Mouse (Mus musculus) kidney, embryonic 14.5 days (tissue): Measurements from ENCODE around the gene Fstl3. TPM values are rescaled to one million over a fixed set of nuclear protein-coding genes. Genes with fewer than 3 reads are reported as not detected.

Source experiments
- ATAC-seq: fragments of 200-750 bp; cut with Nextera tagmentation; 2 replicates; pipeline ENCODE4 v1.8.0; 2017; ENCODE audit warnings: moderate number of reproducible peaks, mild to moderate bottlenecking, moderate TSS enrichment, moderate library complexity; ENCODE audit not compliant: low FRiP score, low TSS enrichment
- H3K27ac ChIP-seq: fragments of 300-500 bp; sonication (generic); 2 replicates; pipeline ENCODE4 v1.5.1; 2014; ENCODE audit warnings: low read depth, mild to moderate bottlenecking, low read length, moderate library complexity, mixed read lengths
- H3K27me3 ChIP-seq: fragments of 300-500 bp; sonication (generic); 2 replicates; pipeline ENCODE4 v1.6.1; 2014; ENCODE audit warnings: mild to moderate bottlenecking, low read length; ENCODE audit not compliant: control insufficient read depth, insufficient read depth
- H3K36me3 ChIP-seq: fragments of 300-500 bp; sonication (generic); 2 replicates; pipeline ENCODE4 v1.6.1; 2014; ENCODE audit warnings: low read length, mixed read lengths; ENCODE audit not compliant: control insufficient read depth, insufficient read depth
- H3K4me1 ChIP-seq: fragments of 300-500 bp; sonication (generic); 2 replicates; pipeline ENCODE4 v1.6.1; 2014; ENCODE audit warnings: low read length, mixed read lengths; ENCODE audit not compliant: control insufficient read depth, insufficient read depth
- H3K4me2 ChIP-seq: fragments of 300-500 bp; sonication (generic); replicated peaks from 2 replicates; pipeline ENCODE4 v1.6.1; 2014; ENCODE audit warnings: low read depth, mild to moderate bottlenecking, low read length
- H3K4me3 ChIP-seq: fragments of 300-500 bp; sonication (generic); 2 replicates; pipeline ENCODE4 v1.5.1; 2014; ENCODE audit warnings: mild to moderate bottlenecking, low read length
- H3K9ac ChIP-seq: fragments of 300-500 bp; sonication (generic); 2 replicates; pipeline ENCODE4 v1.6.1; 2014; ENCODE audit warnings: low read depth, mild to moderate bottlenecking, low read length, moderate library complexity
- H3K9me3 ChIP-seq: fragments of 300-500 bp; sonication (generic); 2 replicates; pipeline ENCODE4 v1.6.1; 2016; ENCODE audit warnings: low read length; ENCODE audit not compliant: control insufficient read depth
- WGBS: fragments of 180-500 bp; shearing (Covaris S2); extraction: QIAGEN DNeasy Blood & Tissue Kit; methylation state at CpG from one replicate; pipeline ENCODE4 v1.1.7; 2014; 5-methylcytosine and 5-hydroxymethylcytosine counted together
- polyA plus RNA-seq: library from polyadenylated mRNA; unstranded; fragments of >200 nt; fragmentation: Nextera tagmentation; extraction: Ambion mirVana; gene quantifications from 2 replicates; pipeline ENCODE4 v1.2.1, GENCODE M21; 2014

Gene Fstl3
- 4.9 and 8.2 TPM in 2 replicates for polyA plus RNA-seq

DNA sequence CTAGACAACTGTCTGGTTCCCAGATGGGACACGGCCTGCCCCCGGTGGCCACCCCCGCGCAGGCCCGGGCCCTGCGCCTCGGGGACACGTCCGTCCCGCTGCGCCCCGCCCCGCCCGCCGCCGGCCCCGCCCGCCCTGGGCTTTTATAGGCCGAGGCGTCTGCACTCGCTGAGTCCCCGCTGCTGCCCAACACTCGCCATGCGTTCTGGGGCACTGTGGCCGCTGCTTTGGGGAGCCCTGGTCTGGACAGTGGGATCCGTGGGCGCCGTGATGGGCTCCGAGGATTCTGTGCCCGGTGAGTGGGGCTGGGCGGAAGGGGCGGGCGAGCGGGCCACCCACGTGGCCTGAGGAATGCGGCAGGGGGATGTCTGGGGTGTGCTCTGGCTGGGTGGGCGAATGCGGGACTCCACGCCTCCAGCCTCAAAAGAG lies at the start of gene Fstl3:
Gene Fstl3 (plus strand): TSS at position 170 of the 429 bp plus-strand sequence.
- no peaks in the 10 kb centered on the region for H3K36me3 ChIP-seq
- peak within 1 kb of the TSS; percentile 72 for H3K4me2 ChIP-seq
- H3K9ac ChIP-seq = peak within 1 kb of the TSS; percentile 64
- no peak within 1 kb of the TSS for H3K27ac ChIP-seq
- no peaks in the 10 kb centered on the region; the same call in 1 of the 2 replicates for H3K9me3 ChIP-seq
- no peak for ATAC-seq
- 1% methylated on average over 39 of the region's 39 CpGs for WGBS
- H3K4me3 ChIP-seq = peak within 1 kb of the TSS; percentile 53
- peaks cover 8% of the 10 kb centered on the region; the same call in 1 of the 2 replicates for H3K27me3 ChIP-seq
- H3K4me1 ChIP-seq = peaks cover 21% of the 10 kb centered on the region

DNA sequence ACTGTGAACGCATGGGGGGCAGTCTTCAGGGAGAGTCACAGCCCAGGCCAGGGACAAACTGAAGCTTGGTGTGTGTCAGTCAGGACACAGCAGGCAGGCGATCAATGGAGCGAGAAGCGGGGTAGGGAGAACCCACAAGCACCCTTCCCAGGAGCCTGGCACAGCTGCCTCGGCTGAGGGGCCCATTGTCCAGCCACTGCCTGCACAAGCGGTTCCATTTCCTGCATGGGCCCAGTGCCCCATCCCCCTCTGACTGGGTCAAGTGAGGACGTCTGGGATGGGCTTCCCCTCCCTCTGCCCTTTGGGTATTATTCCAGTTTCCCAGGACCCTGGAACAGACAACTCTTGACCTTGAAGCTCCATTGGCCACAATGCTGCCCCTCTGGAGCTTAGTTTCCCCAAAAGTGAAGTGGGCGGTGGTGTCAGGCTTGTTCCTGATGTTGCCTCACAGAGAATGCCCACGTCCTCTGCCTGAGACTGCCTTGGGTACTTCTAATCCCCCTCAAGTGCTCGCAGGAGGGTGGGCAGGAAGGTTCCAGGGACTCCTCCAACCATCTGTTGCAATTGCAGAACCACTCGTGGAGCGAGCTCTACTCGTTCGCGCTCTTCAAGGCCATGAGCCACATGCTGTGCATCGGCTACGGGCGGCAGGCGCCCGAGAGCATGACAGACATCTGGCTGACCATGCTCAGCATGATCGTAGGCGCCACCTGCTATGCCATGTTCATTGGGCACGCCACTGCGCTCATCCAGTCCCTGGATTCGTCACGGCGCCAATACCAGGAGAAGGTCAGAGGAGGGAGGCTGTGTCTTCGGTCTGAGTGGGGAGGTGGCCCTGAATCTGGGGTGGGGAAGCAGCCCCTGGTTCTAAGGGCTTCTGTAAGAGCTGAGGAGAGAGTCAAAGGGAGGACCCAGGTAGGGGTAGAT lies 48.5 kb upstream of the Fstl3 start:
- ATAC-seq = no peak
- no peak overlapping the region for H3K27ac ChIP-seq
- 0 out of 2 replicates have a peak, but pooled peaks cover 4% of the 10 kb centered on the region for H3K4me1 ChIP-seq
- 72% methylated on average over 28 of the region's 28 CpGs for WGBS
- H3K27me3 ChIP-seq = no peaks in the 10 kb centered on the region
- no peaks in the 10 kb centered on the region for H3K9me3 ChIP-seq
- H3K4me2 ChIP-seq = no peak overlapping the region
- H3K9ac ChIP-seq = no peak overlapping the region
- H3K4me3 ChIP-seq = no peak overlapping the region
- no peaks in the 10 kb centered on the region for H3K36me3 ChIP-seq

DNA sequence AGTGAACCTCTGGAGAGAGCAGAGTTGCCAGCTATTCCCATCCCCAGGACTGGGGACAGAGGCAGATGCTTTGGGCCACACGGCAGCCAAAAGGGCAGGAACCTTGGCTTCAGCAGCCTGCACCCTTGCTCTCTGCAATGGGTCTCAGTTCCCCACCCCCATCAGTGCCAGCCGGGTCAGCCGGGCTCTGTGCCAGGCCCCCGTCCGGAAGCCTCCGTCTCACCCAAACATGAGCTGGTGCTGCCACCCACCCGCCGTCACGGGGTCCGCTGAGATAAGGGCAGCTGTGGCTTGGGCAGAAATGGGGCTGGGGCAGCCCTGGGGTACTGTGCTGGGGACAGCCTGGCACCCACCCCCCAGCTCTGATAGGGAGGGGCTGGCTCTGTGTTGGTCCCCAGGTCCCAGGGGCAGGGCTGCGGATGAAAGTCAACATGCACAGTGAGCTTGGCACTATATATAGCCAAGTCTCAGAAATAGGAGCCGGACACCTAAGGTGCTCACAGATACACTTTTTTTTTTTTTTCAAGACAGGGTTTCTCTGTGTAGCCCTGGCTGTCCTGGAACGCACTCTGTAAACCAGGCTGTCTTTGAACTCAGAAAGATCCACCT lies 47.6 kb upstream of the Fstl3 start:
- 87% methylated on average over 13 of the region's 13 CpGs for WGBS
- Histone ChIP-seq H3K27me3 (no peaks in the 10 kb centered on the region), H3K4me1 (0 out of 2 replicates have a peak, but pooled peaks cover 4% of the 10 kb centered on the region), H3K4me3 (no peak overlapping the region), H3K27ac (no peak overlapping the region), H3K9me3 (0 out of 2 replicates have a peak, but pooled peaks cover 2% of the 10 kb centered on the region), H3K4me2 (no peak overlapping the region), H3K36me3 (peaks cover 2% of the 10 kb centered on the region; the same call in 1 of the 2 replicates), H3K9ac (no peak overlapping the region; the same call in 1 of the 2 replicates)
- no peak for ATAC-seq

DNA sequence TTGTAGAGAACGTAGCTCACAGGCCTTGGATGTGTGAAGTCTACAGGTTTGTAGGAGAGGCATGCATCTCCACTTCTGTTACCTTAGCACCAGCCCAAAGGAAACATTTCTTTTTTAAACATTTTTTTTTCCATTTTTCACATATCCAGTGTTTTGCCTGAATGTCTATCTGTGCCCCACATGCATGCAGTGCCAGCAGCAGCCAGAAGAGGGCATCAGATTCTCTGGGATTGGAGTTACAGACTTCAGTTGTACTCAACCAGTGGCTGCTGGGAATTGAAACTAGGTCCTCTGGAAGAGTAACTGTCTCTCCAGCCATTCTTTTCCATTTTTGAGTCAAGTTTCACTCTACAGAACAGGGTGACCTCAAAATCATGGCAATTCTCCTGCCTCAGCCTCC lies 44.6 kb upstream of the Fstl3 start:
- no peaks in the 10 kb centered on the region for H3K27me3 ChIP-seq
- H3K9ac ChIP-seq = no peak overlapping the region
- H3K4me2 ChIP-seq = no peak overlapping the region
- no peak for ATAC-seq
- whole genome bisulfite sequencing = 100% methylated on average over 1 of the region's 1 CpGs
- no peak overlapping the region for H3K27ac ChIP-seq
- H3K4me3 ChIP-seq = no peak overlapping the region
- peaks cover 24% of the 10 kb centered on the region for H3K36me3 ChIP-seq
- peaks cover 23% of the 10 kb centered on the region for H3K9me3 ChIP-seq
- H3K4me1 ChIP-seq = no peaks in the 10 kb centered on the region

DNA sequence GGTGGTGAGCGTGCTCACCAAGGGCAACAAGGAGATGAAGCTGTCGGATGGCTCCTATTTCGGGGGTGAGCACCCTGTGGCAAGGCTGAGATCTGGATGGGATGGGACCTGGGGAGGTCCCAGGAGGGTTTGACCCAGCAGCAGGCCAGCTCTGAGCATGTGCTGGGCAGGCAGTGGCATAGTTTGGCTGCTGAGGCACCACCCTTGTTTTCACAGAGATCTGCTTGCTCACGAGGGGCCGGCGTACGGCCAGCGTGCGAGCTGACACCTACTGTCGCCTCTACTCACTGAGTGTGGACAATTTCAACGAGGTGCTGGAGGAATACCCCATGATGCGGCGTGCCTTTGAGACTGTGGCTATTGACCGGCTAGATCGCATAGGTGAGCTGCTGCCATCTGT lies 43.2 kb upstream of the Fstl3 start:
- 90% methylated on average over 15 of the region's 15 CpGs for WGBS
- H3K36me3 ChIP-seq = peaks cover 38% of the 10 kb centered on the region

DNA sequence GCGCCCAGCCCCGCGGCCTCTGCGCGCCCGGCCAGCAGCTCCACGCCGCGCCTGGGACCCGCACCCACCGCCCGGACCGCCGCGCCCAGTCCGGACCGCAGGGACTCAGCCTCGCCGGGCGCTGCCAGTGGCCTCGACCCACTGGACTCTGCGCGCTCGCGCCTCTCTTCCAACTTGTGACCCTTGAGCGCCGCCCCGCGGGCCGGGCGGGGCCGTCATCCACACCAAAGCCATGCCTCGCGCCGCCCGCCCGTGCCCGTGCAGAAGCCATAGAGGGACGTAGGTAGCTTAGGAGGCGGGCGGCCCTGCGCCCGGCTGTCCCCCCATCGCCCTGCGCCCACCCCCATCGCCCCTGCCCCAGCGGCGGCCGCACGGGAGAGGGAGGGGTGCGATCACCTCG lies 41.7 kb upstream of the Fstl3 start:
- no peak for ATAC-seq
- Histone ChIP-seq H3K27me3 (no peaks in the 10 kb centered on the region), H3K27ac (no peak overlapping the region), H3K9ac (no peak overlapping the region), H3K4me2 (peak overlapping the region; percentile 12), H3K4me1 (no peaks in the 10 kb centered on the region), H3K9me3 (peaks cover 52% of the 10 kb centered on the region), H3K4me3 (no peak overlapping the region), H3K36me3 (peaks cover 53% of the 10 kb centered on the region)
- 37% methylated on average over 51 of the region's 52 CpGs for WGBS

More for the DNA sequence above, 43.2 kb upstream of the Fstl3 start:
- H3K4me2 ChIP-seq = no peak overlapping the region
- no peak overlapping the region for H3K9ac ChIP-seq
- no peaks in the 10 kb centered on the region for H3K4me1 ChIP-seq
- no peaks in the 10 kb centered on the region for H3K27me3 ChIP-seq
- no peak overlapping the region for H3K27ac ChIP-seq
- ATAC-seq = no peak
- no peak overlapping the region for H3K4me3 ChIP-seq
- H3K9me3 ChIP-seq = peaks cover 37% of the 10 kb centered on the region

DNA sequence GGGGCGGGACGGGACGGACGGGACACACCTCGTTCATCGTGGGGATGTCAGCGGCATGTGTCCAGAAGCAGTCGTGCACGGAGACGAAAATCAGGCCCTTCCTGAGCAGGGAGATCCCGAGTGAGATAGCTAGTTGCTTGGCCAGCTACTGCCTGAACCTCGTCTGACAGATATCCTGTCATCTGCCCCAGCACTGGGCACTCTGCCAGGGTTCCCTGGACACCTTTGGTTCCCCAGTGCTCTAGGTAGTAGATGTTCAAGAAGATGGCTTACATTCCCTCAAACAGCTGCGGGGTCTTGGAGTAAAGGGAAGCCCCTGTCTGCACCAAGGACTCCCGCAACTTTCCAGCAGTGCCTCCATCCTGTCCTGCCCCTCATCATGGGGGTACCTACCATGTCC lies 40.4 kb upstream of the Fstl3 start:
- no peak overlapping the region for H3K4me3 ChIP-seq
- no peak overlapping the region for H3K27ac ChIP-seq
- H3K4me2 ChIP-seq = no peak overlapping the region
- H3K27me3 ChIP-seq = no peaks in the 10 kb centered on the region
- ATAC-seq = no peak
- no peak overlapping the region for H3K9ac ChIP-seq
- peaks cover 62% of the 10 kb centered on the region for H3K9me3 ChIP-seq
- H3K36me3 ChIP-seq = peaks cover 66% of the 10 kb centered on the region
- WGBS = 72% methylated on average over 14 of the region's 14 CpGs
- H3K4me1 ChIP-seq = no peaks in the 10 kb centered on the region

DNA sequence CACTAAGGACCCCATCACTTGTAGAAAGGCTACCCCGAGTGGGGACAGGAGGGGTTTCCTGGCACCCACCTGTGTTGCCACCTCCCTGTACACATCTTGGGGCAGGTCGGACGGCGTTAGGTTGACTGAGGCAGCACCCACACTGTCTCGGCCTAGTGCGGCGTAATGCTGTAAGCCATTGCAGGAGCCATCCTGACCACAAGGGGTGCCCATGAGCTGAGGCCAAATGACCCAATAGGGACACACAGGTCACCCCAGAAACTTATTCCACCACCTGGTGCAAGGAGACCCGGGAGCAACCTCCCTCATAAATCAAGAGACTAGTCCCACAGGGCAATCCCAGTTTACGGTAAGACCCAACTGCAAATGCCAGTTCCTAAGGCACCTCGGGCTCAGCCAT lies 38.8 kb upstream of the Fstl3 start:
- H3K4me2 ChIP-seq = no peak overlapping the region
- peaks cover 62% of the 10 kb centered on the region for H3K9me3 ChIP-seq
- H3K4me1 ChIP-seq = no peaks in the 10 kb centered on the region
- H3K27ac ChIP-seq = no peak overlapping the region
- no peak overlapping the region for H3K9ac ChIP-seq
- ATAC-seq = no peak
- H3K4me3 ChIP-seq = no peak overlapping the region
- H3K36me3 ChIP-seq = peaks cover 80% of the 10 kb centered on the region
- 94% methylated on average over 10 of the region's 10 CpGs for WGBS
- H3K27me3 ChIP-seq = no peaks in the 10 kb centered on the region

DNA sequence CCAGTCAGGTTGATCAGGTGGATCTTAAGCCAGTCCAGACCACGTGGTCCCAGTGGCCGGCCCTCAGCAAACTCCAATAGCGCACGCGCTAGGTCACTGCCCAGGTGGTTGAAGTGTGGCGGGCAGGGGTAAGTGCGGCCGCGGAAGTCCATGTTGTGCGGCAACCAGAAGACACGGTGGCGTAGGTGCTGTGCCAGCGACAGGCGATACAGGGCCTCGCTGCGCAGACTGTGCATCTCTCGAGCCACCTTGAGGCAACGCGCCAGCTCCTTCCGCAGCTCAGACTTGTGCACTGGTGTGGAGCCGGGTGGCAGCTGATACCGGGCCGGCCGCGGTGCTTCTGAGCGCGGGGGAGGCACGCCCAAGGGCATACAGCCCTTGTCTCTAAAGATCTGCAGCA lies 37.8 kb upstream of the Fstl3 start:
- H3K36me3 ChIP-seq = peaks cover 89% of the 10 kb centered on the region
- H3K4me2 ChIP-seq = no peak overlapping the region
- H3K4me3 ChIP-seq = no peak overlapping the region
- WGBS = 98% methylated on average over 28 of the region's 28 CpGs
- no peaks in the 10 kb centered on the region for H3K4me1 ChIP-seq
- no peak overlapping the region for H3K27ac ChIP-seq
- no peaks in the 10 kb centered on the region for H3K27me3 ChIP-seq
- H3K9me3 ChIP-seq = peaks cover 60% of the 10 kb centered on the region
- no peak for ATAC-seq
- no peak overlapping the region for H3K9ac ChIP-seq
